Mouse (Mus musculus) small intestine, adult 2 months (tissue): ENCODE results near the gene Jaml. TPM values are rescaled to one million over a fixed set of nuclear protein-coding genes. Genes with fewer than 3 reads are reported as not detected.

Source experiments
- H3K27ac ChIP-seq: fragments of 200-500 bp; 2 replicates; pipeline ENCODE4 v1.5.1; 2012; ENCODE audit warnings: low read depth, low read length, control low read depth, inconsistent platforms; ENCODE audit not compliant: insufficient read depth
- H3K27me3 ChIP-seq: fragments of 200-500 bp; 2 replicates; pipeline ENCODE4 v1.6.1; 2012; ENCODE audit warnings: mild to moderate bottlenecking, moderate library complexity, low read length, inconsistent platforms; ENCODE audit not compliant: control insufficient read depth, insufficient read depth
- H3K36me3 ChIP-seq: fragments of 200-500 bp; 2 replicates; pipeline ENCODE4 v1.6.1; 2012; ENCODE audit warnings: mild to moderate bottlenecking, low read length, control low read depth, inconsistent platforms; ENCODE audit not compliant: control insufficient read depth, insufficient read depth
- H3K4me1 ChIP-seq: fragments of 200-500 bp; 2 replicates; pipeline ENCODE4 v1.6.1; 2012; ENCODE audit warnings: low read length, inconsistent platforms, mixed read lengths; ENCODE audit not compliant: control insufficient read depth, insufficient read depth, insufficient read length
- H3K4me3 ChIP-seq: fragments of 200-500 bp; 2 replicates; pipeline ENCODE4 v1.5.1; 2012; ENCODE audit warnings: low read depth, mild to moderate bottlenecking, control low read depth, inconsistent platforms, low read length, moderate library complexity
- CTCF ChIP-seq: fragments of 200-500 bp; IDR thresholded peaks from 2 replicates; pipeline ENCODE4 v1.5.1; 2012; ENCODE audit warnings: low read depth, mild to moderate bottlenecking, control low read depth, inconsistent platforms, low read length, moderate library complexity, mixed read lengths; ENCODE audit not compliant: insufficient replicate concordance, insufficient read length; ENCODE audit errors: extremely low read depth
- POLR2A ChIP-seq: fragments of 200-500 bp; IDR thresholded peaks from 2 replicates; pipeline ENCODE4 v1.6.1; 2012; ENCODE audit warnings: low read depth, mild to moderate bottlenecking, control low read depth, inconsistent platforms, low read length, moderate library complexity
- WGBS: fragments of 180-500 bp; shearing (Covaris S2); methylation state at CpG from one replicate; pipeline ENCODE4 v1.1.7; 2018; 5-methylcytosine and 5-hydroxymethylcytosine counted together
- polyA plus RNA-seq: library from polyadenylated mRNA; depleted of rRNA; stranded (reverse); fragments of >200 nt; gene quantifications from 2 replicates; pipeline ENCODE4 v1.2.3, GENCODE M21; 2012; rRNA removed

Gene Jaml
- polyA plus RNA-seq, 1 experiment, result 3.9 TPM

DNA sequence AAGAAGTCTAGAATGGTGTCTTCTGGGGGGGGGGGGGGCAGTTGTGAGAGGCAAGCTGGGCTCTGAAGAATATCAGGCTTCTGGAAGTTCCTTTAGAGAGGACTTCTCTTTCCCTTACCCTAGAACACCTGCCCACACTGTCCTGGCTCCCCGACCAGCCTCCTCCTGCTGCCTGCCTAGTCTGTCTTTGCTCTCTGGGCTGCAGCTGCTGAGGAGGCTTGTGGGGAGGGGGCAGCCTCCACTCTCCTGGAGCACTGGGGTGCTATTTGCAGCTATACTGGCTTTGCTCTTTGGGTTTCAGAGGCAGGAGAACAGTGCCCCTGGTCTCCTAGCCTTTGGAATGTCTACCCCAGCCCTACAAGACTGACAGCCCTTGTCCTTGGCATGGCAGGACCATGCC, 72.0 kb downstream of the Jaml start:
- H3K36me3 ChIP-seq, result no peaks in the 10 kb centered on the region
- H3K4me1 ChIP-seq, result no peaks in the 10 kb centered on the region
- no peak overlapping the region for H3K27ac ChIP-seq
- TF ChIP-seq POLR2A (no peak), CTCF (no peak)
- WGBS, result 68% methylated on average over 1 of the region's 1 CpGs
- H3K27me3 ChIP-seq, result peaks cover under 1% of the 10 kb centered on the region; the same call in 1 of the 2 replicates
- H3K4me3 ChIP-seq, result no peak overlapping the region

GRCm38 (mm10) chr9:45153361-45153760, 74.4 kb downstream of the Jaml start:
- 72% methylated on average over 7 of the region's 7 CpGs for WGBS
- no peak overlapping the region for H3K27ac ChIP-seq
- no peak for TF ChIP-seq POLR2A
- TF ChIP-seq CTCF, result no peak
- no peak overlapping the region for H3K4me3 ChIP-seq
- no peaks in the 10 kb centered on the region for H3K27me3 ChIP-seq
- no peaks in the 10 kb centered on the region for H3K36me3 ChIP-seq
- H3K4me1 ChIP-seq, result no peaks in the 10 kb centered on the region

Other genes with a start within 250 kb of the Jaml start
- gene Kmt2a, start 197.9 kb upstream of the Jaml start, polyA plus RNA-seq, result 6.8 and 12.2 TPM in 2 replicates
- 72.7 and 102 TPM in 2 replicates for gene Atp5l, start 158.4 kb upstream of the Jaml start, polyA plus RNA-seq
- 4.9 and 7.1 TPM in 2 replicates for gene Ube4a, start 113.6 kb upstream of the Jaml start, polyA plus RNA-seq
- 2.8 and 4.0 TPM in 2 replicates for gene Cd3g, start 98.8 kb upstream of the Jaml start, polyA plus RNA-seq
- gene Cd3d, start 97.4 kb upstream of the Jaml start, polyA plus RNA-seq, result 3.3 and 3.8 TPM in 2 replicates
- 12.9 and 13.7 TPM in 2 replicates for gene Cd3e, start 69.6 kb upstream of the Jaml start, polyA plus RNA-seq
- gene Mpzl2, start 39.4 kb upstream of the Jaml start, polyA plus RNA-seq, result 5.3 and 8.2 TPM in 2 replicates
- 11.1 and 12.2 TPM in 2 replicates for gene Mpzl3, start 24.0 kb upstream of the Jaml start, polyA plus RNA-seq
- gene Scn2b, start 38.6 kb downstream of the Jaml start, polyA plus RNA-seq, result 0.27 and 0.98 TPM in 2 replicates
- 0.06 and 0.09 TPM in 2 replicates for gene Scn4b, start 59.2 kb downstream of the Jaml start, polyA plus RNA-seq
- 0.10 TPM in 1 of 2 replicates, not detected in the other for gene BC049352, start 102.8 kb downstream of the Jaml start, polyA plus RNA-seq
- gene Tmprss4, start 124.9 kb downstream of the Jaml start, polyA plus RNA-seq, result 65.3 and 108 TPM in 2 replicates
- 2.9 and 3.3 TPM in 2 replicates for gene Il10ra, start 190.0 kb downstream of the Jaml start, polyA plus RNA-seq
- gene Tmprss13, start 239.9 kb downstream of the Jaml start, polyA plus RNA-seq, result 0.04 and 0.14 TPM in 2 replicates